Mouse (Mus musculus): Measurements from ENCODE around the gene Phox2b. TPM values are rescaled to one million over a fixed set of nuclear protein-coding genes. Genes with fewer than 3 reads are reported as not detected.

Gene Phox2b
- polyA plus RNA-seq (2015; fragmentation: Illumina TruSeq; extraction: RNeasy Lipid Tissue Mini Kit (QIAGEN cat#74804); ENCODE audit: low read depth, low replicate concordance): not detected

DNA sequence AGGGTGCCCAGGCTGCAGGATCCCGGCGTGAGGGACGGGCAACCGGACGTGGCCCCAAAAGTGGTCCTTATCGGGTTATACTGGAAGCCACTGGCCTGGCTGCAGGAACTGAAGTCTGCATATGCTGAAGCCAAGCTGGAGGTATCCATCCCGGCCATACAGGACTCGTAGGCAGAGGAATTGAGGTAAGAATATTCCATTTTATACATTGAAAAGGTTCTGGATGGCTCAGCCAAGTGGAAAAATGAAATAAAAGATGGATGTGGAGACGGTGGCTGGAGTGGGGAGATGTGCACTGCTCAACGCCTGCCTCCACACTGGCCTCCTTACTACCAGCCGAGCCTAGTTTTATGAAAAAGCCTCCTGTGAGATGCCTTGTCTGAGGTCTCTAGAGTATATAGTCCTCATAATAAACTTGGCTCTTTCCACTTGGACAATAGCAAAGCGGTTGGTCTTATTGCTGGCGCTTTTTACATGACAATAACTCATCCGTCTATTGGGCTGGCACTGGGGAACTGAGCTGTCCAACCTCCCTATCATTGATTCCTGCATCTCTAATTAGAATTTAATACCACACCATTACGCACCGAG lies at the start of gene Phox2b:
Phox2b (minus strand) TSS at position 569 of the 591 bp plus-strand sequence.

Other genes starting within 250 kb of the Phox2b start
- 79.5 TPM for gene Tmem33, start 161.3 kb upstream of the Phox2b start, polyA plus RNA-seq (2015; fragmentation: Illumina TruSeq; extraction: RNeasy Lipid Tissue Mini Kit (QIAGEN cat#74804); ENCODE audit: low read depth, low replicate concordance)
- gene Slc30a9, start 207.7 kb upstream of the Phox2b start, polyA plus RNA-seq (2015; fragmentation: Illumina TruSeq; extraction: RNeasy Lipid Tissue Mini Kit (QIAGEN cat#74804); ENCODE audit: low read depth, low replicate concordance): 164 TPM

All from brain, adult 10 weeks (tissue).